Mouse (Mus musculus) macrophage (primary cell): ENCODE results near the gene Trmt13. TPM values are rescaled to one million over a fixed set of nuclear protein-coding genes. Genes with fewer than 3 reads are reported as not detected.
"Not testable (repeated sequence)": the region's sequence is repeated elsewhere in the genome, so short reads cannot be mapped to it uniquely, and the experiment has no call there.

Source experiments
- H3K27ac ChIP-seq: fragments of 350-480 bp; formaldehyde crosslinking; 2 replicates; pipeline ENCODE4 v1.9.0; 2021
- H3K36me3 ChIP-seq: fragments of 350-480 bp; formaldehyde crosslinking; 2 replicates; pipeline ENCODE4 v1.9.0; 2021; ENCODE audit errors: inconsistent target
- H3K4me3 ChIP-seq: fragments of 350-480 bp; formaldehyde crosslinking; 2 replicates; pipeline ENCODE4 v1.9.0; 2021; ENCODE audit errors: inconsistent target
- H3K79me2 ChIP-seq: fragments of 350-480 bp; formaldehyde crosslinking; 2 replicates; pipeline ENCODE4 v1.9.0; 2021; ENCODE audit errors: inconsistent target
- WGBS: methylation state at CpG from one replicate; pipeline ENCODE4 v1.1.7; 2026; ENCODE audit warnings: inconsistent platforms; ENCODE audit not compliant: missing documents; 5-methylcytosine and 5-hydroxymethylcytosine counted together
- polyA plus RNA-seq: library from polyadenylated mRNA; stranded (reverse); fragments of 250-400 nt; gene quantifications from 3 replicates; pipeline ENCODE4 v1.2.4, GENCODE M21; 2018; ENCODE audit warnings: inconsistent platforms

Gene Trmt13
- polyA plus RNA-seq, 1 experiment from 2014 or later: 9.9 TPM

DNA sequence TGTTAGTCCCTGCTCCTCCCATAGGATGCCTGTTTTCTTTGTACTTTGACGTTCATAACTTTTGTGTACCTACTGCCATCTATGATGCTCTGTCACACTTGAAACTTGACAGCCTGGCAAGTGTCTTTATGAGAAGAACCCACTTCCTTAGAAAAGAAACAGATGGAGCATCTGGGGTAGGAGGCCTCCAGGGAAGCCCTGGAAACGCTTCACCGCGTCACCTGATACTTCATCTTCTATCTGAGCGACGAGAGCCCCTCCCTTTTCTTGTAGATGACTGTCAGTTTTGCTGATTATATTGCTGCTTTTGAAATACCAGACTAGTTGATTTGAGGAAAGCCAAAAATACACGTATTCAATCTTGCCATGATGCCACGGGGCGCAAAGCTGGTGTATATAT, 9.8 kb downstream of the Trmt13 start:
- Histone ChIP-seq H3K4me3 (no peak overlapping the region), H3K36me3 (0 out of 2 replicates have a peak, but pooled peaks cover 6% of the 10 kb centered on the region), H3K79me2 (peaks cover 48% of the 10 kb centered on the region), H3K27ac (no peak overlapping the region)
- 94% methylated on average over 9 of the region's 9 CpGs for WGBS

DNA sequence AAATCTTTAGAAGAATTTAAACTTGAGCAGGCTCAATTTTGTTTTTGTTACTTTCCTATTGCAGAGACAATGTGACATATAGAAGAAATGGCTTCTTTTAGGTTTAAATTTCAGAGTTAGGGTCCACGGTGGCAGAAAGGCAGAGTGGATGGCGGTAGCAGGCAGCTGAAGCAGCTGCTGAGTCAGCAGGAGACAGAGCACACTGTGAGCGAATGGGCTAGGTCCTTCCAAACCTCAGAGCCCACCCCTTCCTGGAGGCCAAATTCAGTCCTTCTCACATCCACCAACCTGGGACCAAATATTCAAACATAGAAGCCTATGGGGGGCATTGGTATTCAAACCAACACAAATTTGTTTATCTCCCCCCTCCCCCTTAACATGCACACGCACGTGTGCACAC, 12.6 kb downstream of the Trmt13 start:
- H3K27ac ChIP-seq: no peak overlapping the region
- peaks cover 75% of the 10 kb centered on the region for H3K79me2 ChIP-seq
- H3K4me3 ChIP-seq: no peak overlapping the region
- WGBS: 94% methylated on average over 5 of the region's 5 CpGs
- no peaks in the 10 kb centered on the region for H3K36me3 ChIP-seq

DNA sequence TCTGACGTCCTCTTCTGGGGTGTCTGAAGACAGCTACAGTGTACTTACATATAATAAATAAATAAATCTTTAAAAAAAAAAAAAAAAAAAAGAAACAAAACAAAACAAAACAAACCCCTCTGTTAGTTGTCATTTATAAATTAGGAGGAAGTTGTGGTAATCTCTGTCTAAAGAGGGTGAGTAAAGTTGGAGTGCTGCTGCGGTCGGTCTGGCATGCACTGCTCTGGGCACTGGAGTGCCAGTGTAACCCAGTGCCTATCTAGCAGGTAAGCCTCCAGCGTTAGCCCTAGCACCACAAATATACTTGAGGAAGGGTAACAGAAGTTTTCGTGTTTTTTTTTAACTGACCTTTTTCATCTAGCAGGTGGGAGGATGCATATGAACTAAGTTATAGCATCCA, 13.4 kb downstream of the Trmt13 start:
- 6% methylated on average over 4 of the region's 5 CpGs for WGBS
- H3K27ac ChIP-seq: no peak overlapping the region
- H3K36me3 ChIP-seq: no peaks in the 10 kb centered on the region
- H3K4me3 ChIP-seq: no peak overlapping the region
- peaks cover 83% of the 10 kb centered on the region for H3K79me2 ChIP-seq

DNA sequence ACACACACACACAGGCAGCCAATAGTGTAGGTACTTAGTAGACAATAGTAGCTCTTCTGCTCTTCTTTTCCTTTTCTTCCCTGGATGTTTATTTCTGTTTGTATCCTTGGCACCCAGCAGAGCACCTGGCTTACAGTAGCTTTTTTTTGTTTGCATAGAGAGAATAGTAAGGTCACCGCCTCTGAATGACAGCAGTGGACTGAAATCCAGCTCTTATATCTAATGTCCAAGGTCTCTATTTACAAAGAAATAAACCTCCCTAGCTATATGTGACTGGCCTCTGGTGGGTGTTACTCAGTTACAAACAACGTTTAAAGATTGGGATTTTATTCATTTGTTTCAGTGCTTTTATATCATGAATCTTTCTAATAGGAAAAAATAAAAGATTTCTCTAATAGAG, 14.7 kb downstream of the Trmt13 start:
- H3K79me2 ChIP-seq: peaks cover 92% of the 10 kb centered on the region
- 89% methylated on average over 2 of the region's 2 CpGs for WGBS
- no peak overlapping the region for H3K27ac ChIP-seq
- H3K36me3 ChIP-seq: no peaks in the 10 kb centered on the region
- H3K4me3 ChIP-seq: no peak overlapping the region

DNA sequence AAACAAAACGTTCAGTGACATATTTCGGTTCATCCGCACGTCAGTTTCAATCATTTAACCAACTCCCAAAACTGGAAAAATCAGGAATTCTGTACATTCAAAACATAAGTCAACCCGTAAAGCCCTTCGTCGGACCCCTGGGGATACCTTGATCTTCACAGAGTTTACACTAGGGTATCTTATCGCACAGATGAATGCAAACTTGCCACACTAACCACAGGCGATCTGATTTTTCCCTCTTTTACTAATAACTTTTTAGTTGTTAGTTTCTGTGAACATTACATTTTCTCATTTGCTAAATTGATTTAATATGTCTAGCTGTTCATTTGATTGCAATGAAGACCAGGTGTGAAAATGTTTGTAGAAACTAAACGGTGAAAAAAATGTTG, 18.8 kb downstream of the Trmt13 start:
- Histone ChIP-seq H3K36me3 (peaks cover 12% of the 10 kb centered on the region), H3K79me2 (peaks cover 73% of the 10 kb centered on the region), H3K4me3 (peak overlapping the region; percentile 96), H3K27ac (peak overlapping the region; percentile 79)
- WGBS: 8% methylated on average over 10 of the region's 10 CpGs

DNA sequence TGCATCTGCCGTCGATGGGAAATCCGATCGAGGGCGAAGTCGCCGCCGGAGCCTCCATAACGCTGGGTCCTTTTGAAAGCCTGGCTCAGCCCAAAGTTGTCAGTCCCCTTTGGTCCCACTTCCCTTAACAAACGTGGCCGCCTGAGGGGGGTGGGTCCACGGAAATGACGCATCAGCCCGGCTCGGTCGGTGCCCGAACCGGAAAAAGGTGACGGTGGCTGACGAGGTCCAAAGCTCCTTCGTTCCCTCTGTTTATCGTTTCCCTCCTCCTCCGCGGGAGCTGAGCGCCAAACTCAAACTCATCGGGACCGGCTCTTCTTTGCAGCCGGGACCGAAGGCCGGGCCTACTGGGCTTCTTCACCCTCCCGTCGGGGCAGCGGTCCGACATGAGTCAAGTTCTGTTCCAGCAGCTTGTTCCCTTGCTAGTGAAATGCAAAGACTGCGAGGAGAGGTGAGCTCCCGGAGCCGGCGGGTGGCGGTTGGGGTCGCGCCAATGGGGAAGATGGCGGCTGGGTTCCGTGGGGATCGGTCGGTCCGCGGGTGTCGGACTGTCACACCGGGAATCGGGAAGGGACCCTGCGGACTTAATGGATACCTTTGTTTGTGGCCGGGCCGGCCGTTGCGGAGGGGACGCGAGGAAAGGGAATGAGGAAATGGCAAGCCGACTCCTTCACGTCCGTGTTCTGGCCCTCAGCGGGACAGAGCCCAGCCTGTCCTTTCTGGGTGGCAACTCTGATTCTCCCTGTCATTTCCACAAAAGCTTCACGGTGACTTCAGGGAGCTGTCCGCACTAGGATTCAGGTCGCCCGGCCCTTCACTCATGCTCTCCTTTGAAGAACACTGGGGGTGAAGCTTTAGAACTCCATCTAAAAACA, 19.4 kb downstream of the Trmt13 start, which contains the start of gene Sass6:
TSS of gene Sass6 (plus strand) at position 255 of the 875 bp plus-strand sequence.
- Histone ChIP-seq H3K79me2 (peaks cover 67% of the 10 kb centered on the region), H3K27ac (peak within 1 kb of the TSS; percentile 79), H3K4me3 (peak within 1 kb of the TSS; percentile 96), H3K36me3 (peaks cover 18% of the 10 kb centered on the region)
- whole genome bisulfite sequencing: under 1% methylated on average over 63 of the region's 65 CpGs

DNA sequence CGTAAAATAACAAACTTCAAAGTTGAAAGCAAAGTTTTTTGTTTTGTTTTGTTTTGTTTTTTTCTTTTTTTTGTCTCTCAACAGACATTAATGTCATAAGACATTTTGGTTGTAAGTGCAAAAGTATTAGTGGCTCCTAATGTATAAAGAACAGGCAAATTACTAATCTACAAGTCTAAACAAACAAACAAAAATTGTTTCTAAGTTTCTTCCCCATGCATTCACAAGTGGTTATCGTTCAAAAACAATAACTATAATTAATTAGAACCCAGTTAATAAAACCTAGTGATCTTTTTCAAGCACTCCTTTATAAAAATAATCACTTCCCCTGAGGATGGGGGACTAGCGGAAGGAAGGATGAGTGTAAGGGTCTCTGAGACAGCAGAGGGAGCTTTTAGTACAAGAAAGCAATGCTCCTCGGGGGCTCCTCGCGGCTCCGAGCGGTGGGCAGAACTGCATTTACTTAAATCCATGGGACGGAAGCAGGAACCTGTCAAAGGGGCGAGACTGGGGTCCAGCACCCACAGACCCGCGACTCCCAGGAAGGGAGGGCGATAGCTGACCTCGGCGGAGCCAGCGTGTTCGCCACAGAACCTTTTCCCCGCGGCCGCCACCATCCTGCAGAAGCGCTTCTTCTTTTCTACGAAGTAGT, 20.2 kb downstream of the Trmt13 start:
- 2% methylated on average over 17 of the region's 22 CpGs for WGBS
- H3K4me3 ChIP-seq: peak overlapping the region; percentile 96
- peaks cover 60% of the 10 kb centered on the region for H3K79me2 ChIP-seq
- H3K27ac ChIP-seq: peak overlapping the region; percentile 79
- peaks cover 26% of the 10 kb centered on the region for H3K36me3 ChIP-seq

DNA sequence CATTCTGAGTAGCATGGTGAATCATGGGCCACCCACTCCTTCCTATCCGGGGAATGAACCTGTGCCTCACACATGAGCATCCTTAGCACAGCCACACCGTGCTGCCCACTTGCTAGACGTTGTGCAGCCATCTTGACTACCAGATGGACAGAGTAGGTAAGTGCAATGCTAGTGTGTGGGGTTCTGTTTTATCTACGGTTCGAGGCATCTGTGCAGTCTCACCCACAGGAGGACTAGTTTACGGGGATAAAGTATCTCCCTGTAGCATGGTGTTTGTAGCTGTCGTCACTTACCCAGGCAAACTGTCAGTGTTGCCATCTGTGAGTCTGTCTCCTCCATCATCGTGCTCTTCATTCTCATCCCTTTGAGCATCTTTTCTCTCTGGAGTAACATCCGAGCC, 32.2 kb downstream of the Trmt13 start:
- no peak overlapping the region for H3K27ac ChIP-seq
- 98% methylated on average over 9 of the region's 9 CpGs for WGBS
- H3K79me2 ChIP-seq: no peaks in the 10 kb centered on the region
- no peak overlapping the region for H3K4me3 ChIP-seq
- peaks cover 57% of the 10 kb centered on the region for H3K36me3 ChIP-seq

DNA sequence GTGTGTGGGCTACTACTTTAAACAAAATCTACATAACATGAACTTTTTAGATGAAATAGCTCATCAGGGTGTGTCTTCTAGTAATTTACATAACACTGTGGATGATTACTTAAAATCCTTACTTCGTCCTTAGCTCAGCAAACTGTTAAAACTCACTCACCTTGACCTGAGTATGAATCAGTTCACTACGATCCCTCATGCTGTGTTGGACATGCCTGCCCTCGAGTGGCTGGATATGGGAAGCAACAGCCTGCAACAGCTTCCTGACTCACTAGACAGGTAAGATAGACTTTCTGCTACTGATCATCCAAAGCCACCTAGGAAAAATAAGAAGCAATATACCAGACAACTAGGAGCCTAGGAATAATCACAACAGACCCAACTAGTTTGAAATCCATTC, 37.1 kb downstream of the Trmt13 start:
- 56% methylated on average over 3 of the region's 3 CpGs for WGBS
- Histone ChIP-seq H3K79me2 (no peaks in the 10 kb centered on the region), H3K36me3 (peaks cover 17% of the 10 kb centered on the region), H3K4me3 (no peak overlapping the region), H3K27ac (no peak overlapping the region)

DNA sequence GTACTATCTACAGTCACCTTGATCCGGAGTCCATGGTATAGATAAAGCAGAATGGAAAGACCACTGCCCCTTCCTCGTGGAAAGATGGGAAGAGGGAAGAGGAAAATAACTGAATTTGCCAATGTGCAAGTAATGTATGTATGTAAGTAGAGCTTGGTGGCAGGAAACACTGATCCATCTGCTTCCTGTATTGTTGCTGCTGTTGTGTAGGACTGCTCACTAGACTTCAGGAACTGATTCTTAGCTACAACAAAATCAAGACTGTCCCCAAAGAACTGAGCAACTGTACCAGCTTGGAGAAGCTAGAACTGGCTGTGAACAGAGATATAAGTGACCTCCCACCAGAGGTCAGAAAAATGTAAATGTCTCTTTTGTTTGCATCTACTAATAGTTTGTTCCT, 43.8 kb downstream of the Trmt13 start:
- WGBS: 15% methylated on average over 2 of the region's 2 CpGs
- Histone ChIP-seq H3K27ac (no peak overlapping the region), H3K4me3 (no peak overlapping the region), H3K36me3 (no peaks in the 10 kb centered on the region), H3K79me2 (no peaks in the 10 kb centered on the region)

DNA sequence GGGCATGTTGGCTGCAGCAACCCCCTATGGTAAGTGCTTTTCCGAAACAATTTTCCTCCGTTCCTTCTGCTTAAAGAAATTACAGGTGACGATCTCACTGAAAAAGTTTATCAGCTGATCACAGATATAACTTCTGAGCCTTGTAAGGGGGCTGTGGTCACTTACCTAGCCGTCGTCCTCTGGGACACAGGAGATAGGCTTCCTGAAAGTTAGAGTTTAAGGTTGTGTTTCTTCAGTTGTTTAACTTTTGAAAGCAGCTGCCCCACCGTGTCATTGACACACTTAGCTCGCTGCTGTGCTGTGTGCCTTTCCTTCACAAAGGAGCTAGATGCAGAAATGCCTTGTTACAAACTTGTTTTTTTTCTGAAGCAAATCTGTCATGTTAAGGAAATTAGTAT, 51.3 kb downstream of the Trmt13 start:
- no peaks in the 10 kb centered on the region for H3K79me2 ChIP-seq
- H3K27ac ChIP-seq: no peak overlapping the region
- no peaks in the 10 kb centered on the region for H3K36me3 ChIP-seq
- WGBS: 8% methylated on average over 7 of the region's 7 CpGs
- H3K4me3 ChIP-seq: peak overlapping the region; percentile 13; the same call in 1 of the 2 replicates

DNA sequence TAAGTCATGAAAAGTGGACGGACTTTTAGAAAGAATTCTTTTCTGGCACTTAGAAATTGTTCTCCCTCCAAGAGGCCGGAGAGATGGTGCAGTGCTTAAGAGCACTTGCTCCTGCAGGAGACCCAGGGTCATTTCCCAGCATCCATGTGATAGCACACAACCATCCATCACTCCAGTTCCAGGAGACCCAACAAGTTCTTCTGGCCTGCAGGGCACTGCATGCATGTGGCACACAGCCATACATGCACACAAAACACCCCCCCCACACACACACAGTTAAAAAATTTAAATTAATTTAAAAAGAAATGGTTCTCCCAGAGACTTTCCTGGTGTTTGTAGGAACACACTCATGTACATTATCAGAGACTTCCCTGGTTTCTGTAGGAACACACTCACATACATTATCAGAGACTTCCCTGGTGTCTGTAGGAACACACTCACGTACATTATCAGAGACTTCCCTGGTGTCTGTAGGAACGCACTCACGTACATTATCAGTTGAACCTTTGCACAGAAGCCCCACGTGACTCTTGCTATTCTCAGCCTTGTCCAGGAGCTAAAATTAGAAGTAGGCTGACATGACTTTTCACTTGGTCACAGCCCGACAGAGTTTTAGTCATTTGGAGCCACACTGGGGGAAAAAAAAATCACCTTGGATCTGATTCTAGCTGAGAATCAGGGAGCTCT, 51.8 kb downstream of the Trmt13 start, which contains the start of gene Lrrc39:
TSS of gene Lrrc39 (plus strand) at position 566 of the 687 bp plus-strand sequence.
- H3K79me2 ChIP-seq: no peaks in the 10 kb centered on the region
- 31% methylated on average over 7 of the region's 7 CpGs for WGBS
- no peaks in the 10 kb centered on the region for H3K36me3 ChIP-seq
- no peak within 1 kb of the TSS for H3K27ac ChIP-seq
- H3K4me3 ChIP-seq: peak within 1 kb of the TSS; percentile 13; the same call in 1 of the 2 replicates

DNA sequence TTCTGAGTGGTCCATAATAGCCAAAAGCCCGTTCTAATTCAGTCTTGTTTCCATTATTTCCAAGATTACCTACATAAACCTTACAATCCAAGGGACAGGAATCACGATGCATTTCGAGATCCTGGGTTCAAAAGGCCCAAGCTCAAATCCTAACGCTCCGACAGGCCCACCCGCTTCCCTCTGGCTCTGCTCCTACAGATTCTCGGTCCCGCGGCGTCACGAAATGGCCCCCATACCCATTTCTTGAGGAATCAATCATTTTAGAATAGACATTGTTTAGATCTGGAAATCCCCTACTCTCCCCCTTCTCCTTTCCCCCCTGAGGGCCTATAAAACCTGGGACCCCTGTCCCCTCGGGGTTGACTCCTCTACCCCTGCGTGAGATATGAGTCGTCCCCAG, 53.1 kb downstream of the Trmt13 start:
- H3K27ac ChIP-seq, H3K79me2 ChIP-seq, H3K4me3 ChIP-seq, H3K36me3 ChIP-seq: not testable (repeated sequence)
- 97% methylated on average over 13 of the region's 14 CpGs for WGBS

DNA sequence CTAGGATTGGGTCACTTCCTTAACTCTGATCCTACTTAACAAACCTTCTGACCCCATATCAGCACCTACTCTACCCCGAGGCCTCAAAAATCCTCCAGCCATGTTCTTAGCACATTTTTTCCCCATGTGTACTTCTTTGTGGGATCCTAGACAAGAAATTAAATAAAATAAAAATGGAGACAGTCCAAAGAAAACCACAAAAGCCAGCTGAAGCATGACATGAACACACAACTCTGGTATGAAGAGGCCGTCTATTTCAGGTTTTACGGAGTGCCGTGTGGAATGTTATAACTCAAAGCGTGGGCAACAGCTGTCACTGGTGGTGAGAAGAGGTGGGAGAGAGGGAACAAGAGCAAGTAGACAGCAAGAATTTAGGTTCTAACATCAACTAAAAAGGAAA, 63.0 kb downstream of the Trmt13 start:
- Histone ChIP-seq H3K79me2 (no peaks in the 10 kb centered on the region), H3K4me3 (no peak overlapping the region), H3K36me3 (peaks cover 8% of the 10 kb centered on the region; the same call in 1 of the 2 replicates), H3K27ac (no peak overlapping the region)
- 95% methylated on average over 5 of the region's 5 CpGs for WGBS
